Mouse (Mus musculus) limb, embryonic 11.5 days (tissue): ENCODE results near the gene Uqcc1. TPM values are rescaled to one million over a fixed set of nuclear protein-coding genes. Genes with fewer than 3 reads are reported as not detected.

Source experiments
- ATAC-seq: fragments of 200-750 bp; cut with Nextera tagmentation; 2 replicates; pipeline ENCODE4 v1.8.0; 2017; ENCODE audit warnings: low read depth; ENCODE audit not compliant: insufficient number of reproducible peaks, low FRiP score, low TSS enrichment
- DNase-seq: peaks from one replicate; pipeline ENCODE4 v3.0.0-alpha.2; 2015; ENCODE audit warnings: low spot score
- H3K27ac ChIP-seq: fragments of 300-500 bp; sonication (generic); replicated peaks from 2 replicates; pipeline ENCODE4 v1.5.1; 2014; ENCODE audit warnings: low read depth, mild to moderate bottlenecking, low read length
- H3K27me3 ChIP-seq: fragments of 300-500 bp; sonication (generic); 2 replicates; pipeline ENCODE4 v1.6.1; 2014; ENCODE audit warnings: mild to moderate bottlenecking, low read length, mixed read lengths; ENCODE audit not compliant: control insufficient read depth, insufficient read depth
- H3K36me3 ChIP-seq: fragments of 300-500 bp; sonication (generic); 2 replicates; pipeline ENCODE4 v1.6.1; 2014; ENCODE audit warnings: mild to moderate bottlenecking, low read length, moderate library complexity, mixed read lengths; ENCODE audit not compliant: control insufficient read depth, insufficient read depth
- H3K4me1 ChIP-seq: fragments of 300-500 bp; sonication (generic); 2 replicates; pipeline ENCODE4 v1.6.1; 2014; ENCODE audit warnings: low read length, mixed read lengths; ENCODE audit not compliant: control insufficient read depth, insufficient read depth
- H3K4me2 ChIP-seq: fragments of 300-500 bp; sonication (generic); 2 replicates; pipeline ENCODE4 v1.6.1; 2014; ENCODE audit warnings: low read depth, mild to moderate bottlenecking, moderate library complexity; ENCODE audit not compliant: severe bottlenecking
- H3K4me3 ChIP-seq: fragments of 300-500 bp; sonication (generic); 2 replicates; pipeline ENCODE4 v1.5.1; 2014; ENCODE audit warnings: low read depth, low read length
- H3K9ac ChIP-seq: fragments of 300-500 bp; sonication (generic); 2 replicates; pipeline ENCODE4 v1.6.1; 2014; ENCODE audit warnings: mild to moderate bottlenecking, low read length
- H3K9me3 ChIP-seq: fragments of 300-500 bp; sonication (generic); 2 replicates; pipeline ENCODE4 v1.6.1; 2016; ENCODE audit warnings: low read length; ENCODE audit not compliant: control insufficient read depth
- WGBS: fragments of 180-500 bp; shearing (Covaris S2); extraction: QIAGEN DNeasy Blood & Tissue Kit; methylation state at CpG from one replicate; pipeline ENCODE4 v1.1.7; 2014; 5-methylcytosine and 5-hydroxymethylcytosine counted together
- polyA plus RNA-seq: library from polyadenylated mRNA; unstranded; fragments of >200 nt; fragmentation: Nextera tagmentation; extraction: Ambion mirVana; gene quantifications from 2 replicates; pipeline ENCODE4 v1.2.1, GENCODE M21; 2014

Gene Uqcc1
- polyA plus RNA-seq, 1 experiment from 2014 or later = 60.4 TPM

DNA sequence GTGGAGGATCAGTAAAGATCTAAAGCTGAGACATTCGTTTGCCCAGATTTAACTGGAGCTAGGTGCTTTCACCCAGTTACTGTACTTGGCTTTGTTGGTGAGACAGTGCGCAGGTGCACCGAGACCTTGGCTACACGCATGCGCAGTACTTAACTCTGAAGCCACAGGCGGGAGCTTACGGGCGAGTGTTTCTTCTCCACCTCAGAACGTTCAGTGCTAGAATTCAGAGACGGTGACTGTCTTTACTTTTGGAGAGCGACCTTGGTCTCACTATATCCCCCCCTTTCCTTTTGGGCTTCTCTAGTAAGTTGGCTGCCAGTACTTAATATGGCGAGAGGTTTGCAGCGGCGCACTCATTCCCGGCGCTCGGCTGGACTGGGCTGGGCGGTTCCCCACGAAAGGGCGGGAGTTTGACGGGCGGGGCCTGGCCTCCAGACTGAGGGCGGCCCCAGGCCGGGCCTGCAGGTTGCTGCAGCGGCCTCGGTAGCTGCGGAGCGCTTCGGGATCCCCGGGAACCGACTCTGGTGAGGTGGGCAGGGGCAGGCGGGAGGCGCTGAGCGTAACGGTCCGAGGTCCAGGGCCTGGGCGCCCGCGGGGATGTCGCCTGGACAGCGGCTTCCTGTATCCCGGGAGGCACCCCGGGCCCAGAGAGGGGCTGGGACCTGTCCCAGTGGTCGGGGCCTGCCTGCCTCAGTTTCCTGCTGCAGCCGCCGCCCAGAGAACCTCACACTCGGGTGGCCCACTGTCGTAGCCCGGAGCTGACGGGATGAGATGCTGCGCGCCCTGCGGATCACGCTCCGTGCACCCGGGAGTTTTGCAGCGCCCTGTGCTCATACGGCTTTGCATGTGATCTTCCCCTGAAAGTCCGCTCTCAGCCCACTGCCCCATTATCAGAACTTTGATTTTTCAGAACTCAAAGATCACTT is 26.3 kb upstream of the Uqcc1 start, which contains the start of gene Cep250:
TSS of gene Cep250 (plus strand) at position 325 of the 926 bp plus-strand sequence.
- no peaks in the 10 kb centered on the region for H3K4me1 ChIP-seq
- peak within 1 kb of the TSS; percentile 97 for H3K4me3 ChIP-seq
- peak; percentile 94 for DNase-seq
- peak; percentile 95 for ATAC-seq
- peak within 1 kb of the TSS; percentile 44 for H3K4me2 ChIP-seq
- H3K36me3 ChIP-seq = peaks cover 2% of the 10 kb centered on the region; the same call in 1 of the 2 replicates
- peak within 1 kb of the TSS; percentile 84 for H3K27ac ChIP-seq
- H3K27me3 ChIP-seq = no peaks in the 10 kb centered on the region
- under 1% methylated on average over 59 of the region's 59 CpGs for WGBS
- H3K9me3 ChIP-seq = no peaks in the 10 kb centered on the region
- H3K9ac ChIP-seq = peak within 1 kb of the TSS; percentile 96

DNA sequence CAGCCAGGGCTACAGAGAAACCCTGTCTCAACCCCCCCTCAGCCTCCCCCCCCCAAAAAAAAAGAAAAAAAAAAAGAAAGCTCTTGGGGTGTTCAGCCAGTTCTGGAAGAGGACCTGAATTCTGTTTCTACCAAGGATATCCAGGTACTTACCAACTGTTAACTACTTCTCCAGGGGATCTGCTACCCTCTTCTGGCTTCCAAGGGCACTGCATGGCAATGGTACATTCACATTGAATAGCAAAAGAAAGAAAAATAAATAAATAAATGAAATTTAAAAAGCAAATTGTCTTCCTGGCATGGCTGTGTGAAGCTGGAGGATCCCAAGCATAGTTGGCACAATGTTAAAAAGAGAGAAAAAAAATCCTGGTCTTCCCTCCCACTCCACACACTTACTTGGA is 21.9 kb upstream of the Uqcc1 start:
- no peaks in the 10 kb centered on the region for H3K9me3 ChIP-seq
- no peaks in the 10 kb centered on the region for H3K27me3 ChIP-seq
- DNase-seq (peak; percentile 62), ATAC-seq (no peak)
- peaks cover 14% of the 10 kb centered on the region for H3K4me1 ChIP-seq
- H3K9ac ChIP-seq = no peak overlapping the region
- H3K36me3 ChIP-seq = no peaks in the 10 kb centered on the region
- H3K27ac ChIP-seq = no peak overlapping the region
- no peak overlapping the region for H3K4me3 ChIP-seq
- no peak overlapping the region for H3K4me2 ChIP-seq

DNA sequence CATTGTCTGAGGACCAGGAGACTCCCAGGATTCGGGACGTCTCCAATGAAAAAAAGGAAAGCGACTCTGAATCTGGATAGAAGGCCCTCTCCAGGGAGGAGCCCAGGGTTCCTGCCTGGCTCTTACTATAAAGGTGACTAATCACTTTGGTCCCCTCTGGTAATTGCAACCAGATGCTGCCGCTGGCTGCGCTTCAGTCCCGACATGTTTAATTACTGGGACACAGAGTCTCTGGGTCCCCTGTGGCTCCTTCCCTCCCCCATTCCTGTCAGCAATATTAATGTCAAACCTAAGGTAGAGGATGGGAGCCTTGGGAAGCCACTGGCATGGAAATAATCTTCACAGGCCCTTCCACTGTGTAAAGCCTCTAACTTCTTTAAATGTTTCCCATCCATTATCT is 19.3 kb upstream of the Uqcc1 start:
- H3K4me2 ChIP-seq = peak overlapping the region; percentile 17
- DNase-seq = peak; percentile 78
- H3K4me3 ChIP-seq = no peak overlapping the region
- no peaks in the 10 kb centered on the region for H3K9me3 ChIP-seq
- peaks cover 22% of the 10 kb centered on the region for H3K4me1 ChIP-seq
- no peaks in the 10 kb centered on the region for H3K36me3 ChIP-seq
- under 1% methylated on average over 6 of the region's 6 CpGs for whole genome bisulfite sequencing
- 0 out of 2 replicates have a peak overlapping the region, but pooled peaks have one; percentile 26 for H3K27ac ChIP-seq
- peak; percentile 61; the same call in 1 of the 2 replicates for ATAC-seq
- H3K9ac ChIP-seq = no peak overlapping the region
- no peaks in the 10 kb centered on the region for H3K27me3 ChIP-seq

DNA sequence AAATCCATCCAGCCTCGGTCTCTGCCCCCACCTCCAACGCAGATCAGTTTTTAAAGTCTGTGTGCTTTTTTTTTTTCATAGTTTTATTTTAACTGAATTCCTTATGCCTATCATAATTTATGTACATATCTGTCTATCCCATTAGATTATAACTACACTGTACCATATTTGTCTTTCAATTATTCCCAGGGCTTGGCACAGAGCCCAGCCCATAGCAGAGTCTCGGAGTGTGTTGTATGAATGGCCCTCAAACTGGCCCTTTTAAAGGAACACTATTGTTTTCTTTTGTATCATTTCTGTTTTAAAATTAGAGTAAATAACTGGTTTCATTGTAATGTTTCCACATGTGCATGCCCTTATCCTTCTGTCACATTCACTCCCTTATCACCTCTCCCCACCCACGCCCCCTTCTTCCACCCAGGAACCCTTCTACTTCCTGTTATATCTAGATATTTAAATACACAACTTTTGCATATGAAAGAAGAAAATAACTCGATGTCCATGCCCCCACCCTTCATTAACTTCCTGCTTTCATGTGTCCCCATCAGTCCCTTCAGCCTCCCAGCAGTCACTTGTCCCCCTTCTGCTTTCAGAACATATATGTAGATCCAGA is 17.4 kb upstream of the Uqcc1 start:
- DNase-seq (no peak), ATAC-seq (no peak)
- H3K9ac ChIP-seq = no peak overlapping the region
- 81% methylated on average over 5 of the region's 5 CpGs for WGBS
- H3K4me2 ChIP-seq = no peak overlapping the region
- H3K27ac ChIP-seq = no peak overlapping the region
- peaks cover 31% of the 10 kb centered on the region for H3K4me1 ChIP-seq
- no peak overlapping the region for H3K4me3 ChIP-seq
- H3K27me3 ChIP-seq = no peaks in the 10 kb centered on the region
- H3K36me3 ChIP-seq = no peaks in the 10 kb centered on the region
- no peaks in the 10 kb centered on the region for H3K9me3 ChIP-seq

GRCm38 (mm10) chr2:155946499-155946898 is 16.4 kb upstream of the Uqcc1 start:
- H3K27ac ChIP-seq = no peak overlapping the region
- H3K4me2 ChIP-seq = no peak overlapping the region
- no peak overlapping the region for H3K4me3 ChIP-seq
- DNase-seq (no peak), ATAC-seq (no peak)
- H3K9me3 ChIP-seq = no peaks in the 10 kb centered on the region
- H3K4me1 ChIP-seq = peaks cover 34% of the 10 kb centered on the region
- H3K36me3 ChIP-seq = no peaks in the 10 kb centered on the region
- no peaks in the 10 kb centered on the region for H3K27me3 ChIP-seq
- 37% methylated on average over 4 of the region's 4 CpGs for WGBS
- H3K9ac ChIP-seq = no peak overlapping the region

DNA sequence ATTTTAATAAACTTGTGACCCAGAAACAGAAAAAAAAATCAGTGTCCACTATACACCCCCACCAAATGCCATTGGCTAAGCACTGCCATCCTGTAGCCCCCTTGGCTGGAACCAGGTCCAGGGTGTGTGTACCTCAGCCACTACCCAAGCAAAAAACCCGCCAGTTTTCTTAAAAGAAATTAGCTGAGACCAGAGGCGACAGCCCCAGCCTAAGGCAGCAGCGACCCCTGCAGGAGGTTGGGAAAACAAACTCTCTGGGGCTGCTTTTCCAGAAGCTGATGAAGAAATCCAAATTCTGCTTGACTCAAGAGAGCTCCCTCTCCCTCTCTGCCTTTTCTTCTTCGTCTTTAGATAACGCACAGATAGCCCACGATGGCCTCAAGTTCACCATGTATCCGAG is 16.0 kb upstream of the Uqcc1 start:
- H3K36me3 ChIP-seq = no peaks in the 10 kb centered on the region
- H3K9ac ChIP-seq = no peak overlapping the region
- DNase-seq (peak; percentile 91), ATAC-seq (no peak)
- H3K4me3 ChIP-seq = no peak overlapping the region
- no peaks in the 10 kb centered on the region for H3K9me3 ChIP-seq
- H3K27ac ChIP-seq = no peak overlapping the region
- H3K4me2 ChIP-seq = no peak overlapping the region
- no peaks in the 10 kb centered on the region for H3K27me3 ChIP-seq
- peaks cover 34% of the 10 kb centered on the region for H3K4me1 ChIP-seq
- WGBS = 3% methylated on average over 7 of the region's 7 CpGs

- ATAC-seq (0 out of 2 replicates have a peak, but pooled peaks have one; percentile 32), DNase-seq (peak; percentile 33)
- Histone ChIP-seq H3K4me3 (no peak overlapping the region), H3K4me2 (no peak overlapping the region), H3K9ac (no peak overlapping the region), H3K36me3 (no peaks in the 10 kb centered on the region), H3K27ac (no peak overlapping the region), H3K27me3 (no peaks in the 10 kb centered on the region), H3K4me1 (peaks cover 34% of the 10 kb centered on the region), H3K9me3 (no peaks in the 10 kb centered on the region)
- 44% methylated on average over 5 of the region's 5 CpGs for WGBS
Observed at GRCm38 (mm10) chr2:155945580-155945979, 15.5 kb upstream of the Uqcc1 start.

DNA sequence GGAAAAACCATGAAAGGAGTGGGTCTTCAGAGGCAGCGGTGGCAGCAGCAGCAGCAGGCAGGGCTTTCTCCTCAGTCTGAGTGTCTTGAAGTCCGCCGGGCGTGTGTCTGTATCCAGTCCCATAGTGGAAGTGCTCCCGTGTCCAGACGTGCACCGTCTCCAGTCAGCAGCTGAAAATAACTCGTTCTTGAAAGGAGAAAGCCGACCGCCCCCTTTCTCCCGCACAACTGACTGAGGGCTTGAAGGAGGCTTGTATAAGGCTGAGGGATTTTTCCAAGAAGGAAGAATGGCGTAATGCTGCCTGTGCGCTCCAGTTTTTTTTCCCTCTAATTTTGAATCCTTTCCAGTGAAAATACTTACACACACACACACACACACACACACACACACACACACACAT is 15.0 kb upstream of the Uqcc1 start, which contains the start of gene Gdf5:
TSS of gene Gdf5 (minus strand) at position 244 of the 400 bp plus-strand sequence.
- Histone ChIP-seq H3K4me3 (peak within 1 kb of the TSS; percentile 9), H3K9ac (peak within 1 kb of the TSS; percentile 32), H3K4me1 (peaks cover 32% of the 10 kb centered on the region), H3K9me3 (no peaks in the 10 kb centered on the region), H3K4me2 (peak within 1 kb of the TSS; percentile 43), H3K27ac (peak within 1 kb of the TSS; percentile 71), H3K27me3 (no peaks in the 10 kb centered on the region), H3K36me3 (no peaks in the 10 kb centered on the region)
- no peak for ATAC-seq
- 38% methylated on average over 13 of the region's 13 CpGs for WGBS
- peak; percentile 52 for DNase-seq
